Mouse (Mus musculus) embryonic fibroblast, embryonic 13.5 days (primary cell): ENCODE data around the gene Nkain4.

Experiments used
- CTCF ChIP-seq: IDR thresholded peaks from 2 replicates; pipeline ENCODE4 v1.5.1; 2011; ENCODE audit warnings: mild to moderate bottlenecking, control low read depth, low read length, moderate library complexity, borderline replicate concordance; ENCODE audit not compliant: insufficient read depth
- POLR2A ChIP-seq: IDR thresholded peaks from 2 replicates; pipeline ENCODE4 v1.6.1; 2011; ENCODE audit warnings: low read depth, mild to moderate bottlenecking, control low read depth, low read length, moderate library complexity

DNA sequence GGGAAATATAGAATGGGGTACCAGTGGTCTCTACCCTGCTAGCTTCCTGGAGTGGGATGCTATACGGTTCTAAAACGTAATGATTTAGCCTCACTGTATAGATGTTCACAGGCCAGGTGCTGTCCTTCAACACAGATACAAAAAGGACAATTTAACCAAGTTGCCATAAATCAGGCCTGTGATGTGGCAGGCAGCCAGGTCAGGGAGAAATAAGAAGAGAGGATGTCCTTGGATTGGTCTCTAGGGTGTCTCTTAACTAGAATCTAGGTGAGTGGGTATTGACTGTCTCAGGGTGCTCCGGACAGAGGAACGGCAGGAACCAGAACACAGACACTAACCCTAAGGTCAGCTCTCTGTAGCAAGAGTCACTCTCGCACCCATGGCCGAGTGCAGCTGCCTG lies 31.8 kb downstream of the Nkain4 start:
- TF ChIP-seq POLR2A: no peak
- no peak for TF ChIP-seq CTCF
